ENCODE assay signal across 8 mouse cellular contexts in genomic region chr14:101653581-101654525, GRCm38 (mm10). TPM values are rescaled to one million over a fixed set of nuclear protein-coding genes. Genes with fewer than 3 reads are reported as not detected.
DNase-seq lines count a peak whose midpoint lies in the region; ATAC-seq and TF ChIP-seq lines count a peak whose summit lies in the region.

Uchl3 (plus strand) TSS chr14:101653967.

- peak within 1 kb of the TSS; percentile 21 for H3ac ChIP-seq in myocyte (ENCODE audit: control insufficient read depth, insufficient read length)

- H3K4me3 ChIP-seq in heart, embryonic 11.5 days (ENCODE audit: low read depth, low read length) = peak within 1 kb of the TSS; percentile 96
- H3K4me3 ChIP-seq in kidney, embryonic 16.5 days (ENCODE audit: low read length) = peak within 1 kb of the TSS; percentile 99
- H3K4me3 ChIP-seq in liver, adult 2 months (ENCODE audit: insufficient read depth, low read depth, low read length) = peak within 1 kb of the TSS; percentile 80
- H3K4me3 ChIP-seq in myocyte = peak within 1 kb of the TSS; percentile 33

- H3K4me2 ChIP-seq in heart, embryonic 11.5 days = peak within 1 kb of the TSS; percentile 88
- peak within 1 kb of the TSS; percentile 86 for H3K4me2 ChIP-seq in kidney, embryonic 16.5 days (replicated peaks; ENCODE audit: low read depth, low read length)
- peak within 1 kb of the TSS; percentile 85 for H3K4me2 ChIP-seq in myocyte (ENCODE audit: low read depth)

- H3K36me3 ChIP-seq in heart, embryonic 11.5 days (ENCODE audit: control insufficient read depth, insufficient read depth, low read length) = no peaks in the 10 kb centered on the region
- H3K36me3 ChIP-seq in kidney, embryonic 16.5 days (ENCODE audit: insufficient read depth, low read length) = no peaks in the 10 kb centered on the region
- no peaks in the 10 kb centered on the region for H3K36me3 ChIP-seq in liver, adult 2 months (ENCODE audit: control insufficient read depth, insufficient read depth, low read length)
- no peaks in the 10 kb centered on the region for H3K36me3 ChIP-seq in myocyte (ENCODE audit: control insufficient read depth, insufficient read depth)
- no peaks in the 10 kb centered on the region for H3K36me3 ChIP-seq in splenic B cell, adult 2 months (ENCODE audit: control insufficient read depth, insufficient read depth, low read length, poor library complexity, severe bottlenecking)

- no peaks in the 10 kb centered on the region for H3K27me3 ChIP-seq in heart, embryonic 11.5 days (ENCODE audit: control insufficient read depth, insufficient read depth, low read length)
- H3K27me3 ChIP-seq in kidney, embryonic 16.5 days (ENCODE audit: insufficient read depth, low read length) = no peaks in the 10 kb centered on the region
- H3K27me3 ChIP-seq in liver, adult 2 months (ENCODE audit: control insufficient read depth, insufficient read depth, low read length) = no peaks in the 10 kb centered on the region
- peaks cover 8% of the 10 kb centered on the region for H3K27me3 ChIP-seq in myocyte (ENCODE audit: control insufficient read depth, insufficient read depth, insufficient read length)
- no peaks in the 10 kb centered on the region for H3K27me3 ChIP-seq in splenic B cell, adult 2 months (ENCODE audit: control insufficient read depth, insufficient read depth, low read length, poor library complexity, severe bottlenecking)

- no peak for TF ChIP-seq POLR2A in liver, adult 2 months (IDR thresholded peaks at IDR 0.05; ENCODE audit: extremely low read depth, insufficient read depth, low read length)
- TF ChIP-seq POLR2A in myocyte (IDR thresholded peaks at IDR 0.05; ENCODE audit: insufficient read length, low read depth) = peak; percentile 75

- H3K9me3 ChIP-seq in heart, embryonic 11.5 days (replicated peaks; ENCODE audit: control insufficient read depth, low read length) = no peaks in the 10 kb centered on the region
- no peaks in the 10 kb centered on the region for H3K9me3 ChIP-seq in kidney, embryonic 16.5 days (ENCODE audit: low read length)

- H3K79me2 ChIP-seq in liver, adult 2 months (ENCODE audit: control insufficient read depth, insufficient read depth, low read length) = peaks cover 6% of the 10 kb centered on the region; the same call in 1 of the 2 replicates
- no peaks in the 10 kb centered on the region for H3K79me2 ChIP-seq in myocyte (ENCODE audit: control insufficient read depth, insufficient read depth)

- H3K4me1 ChIP-seq in heart, embryonic 11.5 days (ENCODE audit: control insufficient read depth, insufficient read depth, low read length) = no peaks in the 10 kb centered on the region
- H3K4me1 ChIP-seq in kidney, embryonic 16.5 days (ENCODE audit: insufficient read depth, low read length) = peaks cover 4% of the 10 kb centered on the region
- peaks cover 3% of the 10 kb centered on the region; the same call in 1 of the 2 replicates for H3K4me1 ChIP-seq in liver, adult 2 months (ENCODE audit: control insufficient read depth, insufficient read depth, low read length)

- TF ChIP-seq CTCF in liver, adult 2 months (IDR thresholded peaks at IDR 0.05; ENCODE audit: low read depth, low read length) = peak; percentile 90

- peak within 1 kb of the TSS; percentile 70 for H3K27ac ChIP-seq in heart, embryonic 11.5 days (ENCODE audit: low read depth, low read length)
- H3K27ac ChIP-seq in kidney, embryonic 16.5 days (ENCODE audit: low read length) = peak within 1 kb of the TSS; percentile 63; the same call in 1 of the 2 replicates
- H3K27ac ChIP-seq in liver, adult 2 months (replicated peaks; ENCODE audit: insufficient read depth, low read depth, low read length) = peak within 1 kb of the TSS; percentile 75

- peak within 1 kb of the TSS; percentile 78 for H3K9ac ChIP-seq in heart, embryonic 11.5 days (ENCODE audit: low read depth, low read length)
- H3K9ac ChIP-seq in kidney, embryonic 16.5 days (replicated peaks; ENCODE audit: low read length) = peak within 1 kb of the TSS; percentile 84
- H3K9ac ChIP-seq in liver, adult 2 months (ENCODE audit: low read depth, low read length) = peak within 1 kb of the TSS; percentile 86

- DNase-seq in B cell, adult 2 months = peak; percentile 99
- peak; percentile 96 for DNase-seq in brain, adult 2 months (ENCODE audit: low read depth, low spot score)
- peak; percentile 72 for DNase-seq in liver, adult 2 months (ENCODE audit: extremely low read depth, low read depth, low spot score)
- DNase-seq in splenic B cell, adult 2 months (ENCODE audit: low read depth, low spot score) = peak; percentile 96

- ATAC-seq in erythroblast, adult 5-6 weeks (replicated peaks; ENCODE audit: low FRiP score, poor library complexity, severe bottlenecking) = peak; percentile 97
- ATAC-seq in heart, embryonic 11.5 days (replicated peaks; ENCODE audit: insufficient number of reproducible peaks, low FRiP score, low TSS enrichment) = peak; percentile 85
- ATAC-seq in kidney, embryonic 16.5 days (ENCODE audit: low FRiP score, low TSS enrichment) = peak; percentile 92

- under 1% methylated on average over 79 of the region's 81 CpGs for WGBS in heart, embryonic 11.5 days (ENCODE audit: insufficient replicate concordance)
- WGBS in kidney, embryonic 16.5 days = under 1% methylated on average over 75 of the region's 81 CpGs
- WGBS in liver, adult 2 months = 1% methylated on average over 81 of the region's 81 CpGs

TF ChIP-seq in myocyte, 11 proteins besides CTCF, POLR2A, EP300 and RAD21:
- TF ChIP-seq USF1 (IDR thresholded peaks at IDR 0.05; ENCODE audit: low read depth) (peak; percentile 21), TCF3 (IDR thresholded peaks at IDR 0.05; ENCODE audit: insufficient read length, low read depth) (no peak), POLR2AphosphoS2 (IDR thresholded peaks at IDR 0.05; ENCODE audit: insufficient read length, low read depth) (peak; percentile 53), MYOD1 (IDR thresholded peaks at IDR 0.05; ENCODE audit: control insufficient read depth in 1 of 3, insufficient read length in 2 of 3, low read depth in 2 of 3) (no peak), MAX (IDR thresholded peaks at IDR 0.05; ENCODE audit: low read depth) (peak; percentile 12)

RNA-seq across cellular contexts. Expression of gene Uchl3, which starts in this region (rescaled TPM):
- 15.8 and 25.3 TPM in 2 replicates for total RNA-seq in erythroblast, adult 5-6 weeks (2015; ENCODE audit: low replicate concordance)
- total RNA-seq in erythroblast, adult 5-6 weeks (2017; ENCODE audit: low replicate concordance) = 14.0 and 22.4 TPM in 2 replicates
- 112 and 116 TPM in 2 replicates for polyA plus RNA-seq in heart, embryonic 11.5 days (2014; fragmentation: Nextera tagmentation; extraction: Ambion mirVana)
- polyA plus RNA-seq in kidney, embryonic 16.5 days (2015; fragmentation: Nextera tagmentation; extraction: Ambion mirVana) = 137 and 143 TPM in 2 replicates
- total RNA-seq in liver, adult 2 months (2014; rRNA removed) = 25.4 and 27.7 TPM in 2 replicates
- 8.9 and 11.1 TPM in 2 replicates for polyA plus RNA-seq in liver, adult 2 months (2012; rRNA removed)
- polyA plus RNA-seq in myocyte (2012; fragmentation: generic; extraction: Trizol) = 29.4 TPM

Comparison
In these comparisons a context has a peak if more than half of its experiments do, and no peak if none do; other contexts are left out.
1. Peak in every context shown above with its lines: DNase-seq, ATAC-seq, H3K4me3 ChIP-seq and H3K27ac ChIP-seq.
2. H3K4me3 ChIP-seq: peak in every context shown above with its lines; median percentile 99 in kidney, embryonic 16.5 days; 96 in heart, embryonic 11.5 days; 80 in liver, adult 2 months; 33 in myocyte.